Mouse (Mus musculus) G1E (cell line): ENCODE measurements at regions not wholly inside any gene's neighbourhood (a gene's known extent, or its start where the extent isn't known, plus 50 kb on each side); places are given as distances from the start of the nearest gene placed in this dataset.

Experiments
- ATAC-seq: 2 replicates; pipeline ENCODE4 v1.8.0; 2016; ENCODE audit warnings: mild to moderate bottlenecking; ENCODE audit not compliant: insufficient number of reproducible peaks, poor library complexity, low FRiP score, severe bottlenecking; ENCODE audit errors: extremely low read depth
- DNase-seq: peaks from one replicate; pipeline ENCODE4 v3.0.0; 2012; ENCODE audit warnings: low spot score
- H3K27me3 ChIP-seq: 2 replicates; pipeline ENCODE4 v1.6.1; 2012; ENCODE audit warnings: mild to moderate bottlenecking, low read length, inconsistent platforms; ENCODE audit not compliant: insufficient read depth
- H3K36me3 ChIP-seq: replicated peaks from 2 replicates; pipeline ENCODE3; 2012; ENCODE audit warnings: mild to moderate bottlenecking, inconsistent platforms
- H3K4me1 ChIP-seq: 2 replicates; pipeline ENCODE4 v1.6.1; 2012; ENCODE audit warnings: low read depth, low read length, inconsistent platforms, mixed read lengths; ENCODE audit not compliant: insufficient read depth
- H3K4me3 ChIP-seq: 2 replicates; pipeline ENCODE4 v1.5.1; 2012; ENCODE audit warnings: low read depth, mild to moderate bottlenecking, inconsistent platforms, low read length, moderate library complexity, mixed read lengths
- H3K9me3 ChIP-seq: replicated peaks from 2 replicates; pipeline ENCODE4 v1.6.1; 2012; ENCODE audit warnings: inconsistent platforms
- CTCF ChIP-seq: IDR thresholded peaks from 2 replicates; pipeline ENCODE4 v1.5.1; 2012; ENCODE audit warnings: low read depth, low read length, inconsistent platforms, mixed read lengths
- GATA1 ChIP-seq: IDR thresholded peaks from 2 replicates; pipeline ENCODE4 v1.6.1; 2012; ENCODE audit warnings: borderline replicate concordance, low read length, inconsistent platforms, mixed read lengths
- GATA2 ChIP-seq: IDR thresholded peaks from 2 replicates; pipeline ENCODE4 v1.6.1; 2012; ENCODE audit warnings: low read depth, low read length, inconsistent platforms, borderline replicate concordance
- POLR2AphosphoS5 ChIP-seq: IDR thresholded peaks from 2 replicates; pipeline ENCODE4 v1.6.1; 2012; ENCODE audit warnings: low read depth, low read length, inconsistent platforms; ENCODE audit not compliant: insufficient replicate concordance
- TAL1 ChIP-seq: conservative IDR thresholded peaks from 2 replicates; pipeline ENCODE4 v1.6.1; 2012; ENCODE audit warnings: low read depth, low read length, inconsistent platforms, mixed read lengths

GRCm38 (mm10) chr4:124015323-124015722, 97.5 kb upstream of the 4930535I16Rik start:
- Histone ChIP-seq H3K27me3 (peaks cover 8% of the 10 kb centered on the region; the same call in 1 of the 2 replicates), H3K36me3 (no peaks in the 10 kb centered on the region), H3K4me3 (no peak overlapping the region), H3K9me3 (no peaks in the 10 kb centered on the region), H3K4me1 (no peaks in the 10 kb centered on the region)
- DNase-seq: no peak
- no peak for TF ChIP-seq CTCF
- TF ChIP-seq TAL1: no peak
- TF ChIP-seq GATA2: no peak
- TF ChIP-seq POLR2AphosphoS5: no peak
- TF ChIP-seq GATA1: no peak
- ATAC-seq: no peak

GRCm38 (mm10) chr4:124012406-124012805, 94.6 kb upstream of the 4930535I16Rik start:
- no peak overlapping the region for H3K4me3 ChIP-seq
- H3K36me3 ChIP-seq: no peaks in the 10 kb centered on the region
- no peaks in the 10 kb centered on the region; the same call in 1 of the 2 replicates for H3K4me1 ChIP-seq
- no peak for ATAC-seq
- no peak for DNase-seq
- no peak for TF ChIP-seq GATA1
- TF ChIP-seq POLR2AphosphoS5: no peak
- no peak for TF ChIP-seq GATA2
- TF ChIP-seq TAL1: no peak
- TF ChIP-seq CTCF: no peak
- H3K27me3 ChIP-seq: peaks cover 10% of the 10 kb centered on the region
- H3K9me3 ChIP-seq: no peaks in the 10 kb centered on the region

- no peak for ATAC-seq
- H3K27me3 ChIP-seq: peaks cover 10% of the 10 kb centered on the region
- no peaks in the 10 kb centered on the region; the same call in 1 of the 2 replicates for H3K4me1 ChIP-seq
- no peaks in the 10 kb centered on the region for H3K9me3 ChIP-seq
- DNase-seq: no peak
- H3K36me3 ChIP-seq: no peaks in the 10 kb centered on the region
- no peak overlapping the region for H3K4me3 ChIP-seq
- no peak for TF ChIP-seq CTCF
- TF ChIP-seq GATA2: no peak
- no peak for TF ChIP-seq POLR2AphosphoS5
- TF ChIP-seq GATA1: no peak
- no peak for TF ChIP-seq TAL1
These were observed 90.9 kb upstream of the 4930535I16Rik start for GRCm38 (mm10) chr4:124008725-124009124.

DNA sequence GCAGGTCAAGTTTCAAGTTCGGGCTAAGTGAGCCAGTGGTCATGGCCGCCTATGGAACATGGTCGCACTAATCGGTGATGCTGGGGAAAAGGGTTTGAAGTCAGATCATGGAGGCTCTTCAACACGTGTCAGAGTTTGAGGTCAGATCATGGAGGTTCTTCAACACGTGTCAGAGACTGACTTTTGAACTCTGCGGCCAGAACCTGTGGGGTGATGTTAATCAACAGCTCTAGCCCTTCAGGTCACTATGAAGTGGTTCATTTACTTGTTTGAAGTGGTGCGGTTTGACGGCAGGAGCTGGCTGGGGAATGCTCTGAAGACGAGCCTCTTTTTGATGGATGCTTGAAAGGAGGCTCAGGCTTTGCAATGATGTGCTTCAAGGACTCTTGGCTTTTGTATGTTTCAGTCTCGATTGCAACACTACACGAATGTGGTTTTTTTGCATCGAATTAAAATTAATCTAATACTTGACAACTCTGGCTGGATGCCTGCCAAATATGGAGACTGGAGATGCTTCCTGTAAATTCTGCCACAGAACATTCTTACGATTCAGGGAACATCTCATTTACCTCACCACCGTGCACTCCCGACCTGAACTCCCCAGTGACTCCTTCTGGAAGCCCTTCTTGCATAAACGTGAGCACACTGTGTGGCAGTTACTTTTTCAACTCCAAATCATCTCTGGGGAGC, 87.9 kb upstream of the 4930535I16Rik start:
- H3K4me1 ChIP-seq: peaks cover 8% of the 10 kb centered on the region
- no peaks in the 10 kb centered on the region for H3K36me3 ChIP-seq
- no peak overlapping the region for H3K4me3 ChIP-seq
- TF ChIP-seq GATA2: no peak
- no peak for TF ChIP-seq TAL1
- no peak for TF ChIP-seq POLR2AphosphoS5
- TF ChIP-seq CTCF: no peak
- TF ChIP-seq GATA1: no peak
- peaks cover 3% of the 10 kb centered on the region; the same call in 1 of the 2 replicates for H3K27me3 ChIP-seq
- ATAC-seq: no peak
- no peaks in the 10 kb centered on the region for H3K9me3 ChIP-seq
- no peak for DNase-seq

- peaks cover 6% of the 10 kb centered on the region; the same call in 1 of the 2 replicates for H3K27me3 ChIP-seq
- H3K9me3 ChIP-seq: no peaks in the 10 kb centered on the region
- DNase-seq (no peak), ATAC-seq (no peak)
- H3K4me3 ChIP-seq: no peak overlapping the region
- H3K36me3 ChIP-seq: no peaks in the 10 kb centered on the region
- H3K4me1 ChIP-seq: peaks cover 10% of the 10 kb centered on the region
- TF ChIP-seq POLR2AphosphoS5: no peak
- no peak for TF ChIP-seq CTCF
- TF ChIP-seq GATA2: no peak
- TF ChIP-seq GATA1: no peak
- TF ChIP-seq TAL1: no peak
These were observed 84.9 kb upstream of the 4930535I16Rik start for GRCm38 (mm10) chr4:124002760-124003159.

DNA sequence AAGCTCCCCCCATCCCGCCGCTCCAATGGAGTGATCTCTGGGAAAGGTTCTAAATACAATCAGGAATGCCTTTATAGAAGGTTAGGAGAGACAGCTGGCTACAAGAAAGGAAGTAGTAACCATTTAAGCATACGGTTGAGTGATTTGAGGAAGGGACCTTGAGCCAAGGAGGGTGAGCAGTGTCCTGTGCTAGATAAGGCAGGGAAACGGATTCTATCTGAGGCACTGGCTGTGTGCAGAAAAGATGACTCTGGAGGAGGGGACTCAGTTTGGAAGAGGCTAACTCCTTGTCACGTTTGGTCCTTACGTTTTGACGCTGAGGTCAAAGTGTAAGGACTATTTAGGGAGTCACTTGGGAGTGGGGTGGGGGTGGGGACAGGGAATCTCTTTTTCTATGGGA, 84.3 kb upstream of the 4930535I16Rik start:
- peaks cover 6% of the 10 kb centered on the region; the same call in 1 of the 2 replicates for H3K27me3 ChIP-seq
- peaks cover 10% of the 10 kb centered on the region for H3K4me1 ChIP-seq
- no peak overlapping the region for H3K4me3 ChIP-seq
- no peak for ATAC-seq
- no peaks in the 10 kb centered on the region for H3K36me3 ChIP-seq
- no peak for TF ChIP-seq GATA1
- no peak for TF ChIP-seq TAL1
- TF ChIP-seq GATA2: no peak
- no peak for TF ChIP-seq POLR2AphosphoS5
- no peak for TF ChIP-seq CTCF
- no peak for DNase-seq
- H3K9me3 ChIP-seq: no peaks in the 10 kb centered on the region
